Mouse (Mus musculus) G1E (cell line): ENCODE data around the gene Akap6.

Source experiments
- CTCF ChIP-seq: IDR thresholded peaks from 2 replicates; pipeline ENCODE4 v1.5.1; 2012; ENCODE audit warnings: low read depth, low read length, inconsistent platforms, mixed read lengths
- GATA1 ChIP-seq: IDR thresholded peaks from 2 replicates; pipeline ENCODE4 v1.6.1; 2012; ENCODE audit warnings: borderline replicate concordance, low read length, inconsistent platforms, mixed read lengths
- GATA2 ChIP-seq: IDR thresholded peaks from 2 replicates; pipeline ENCODE4 v1.6.1; 2012; ENCODE audit warnings: low read depth, low read length, inconsistent platforms, borderline replicate concordance
- TAL1 ChIP-seq: conservative IDR thresholded peaks from 2 replicates; pipeline ENCODE4 v1.6.1; 2012; ENCODE audit warnings: low read depth, low read length, inconsistent platforms, mixed read lengths

DNA sequence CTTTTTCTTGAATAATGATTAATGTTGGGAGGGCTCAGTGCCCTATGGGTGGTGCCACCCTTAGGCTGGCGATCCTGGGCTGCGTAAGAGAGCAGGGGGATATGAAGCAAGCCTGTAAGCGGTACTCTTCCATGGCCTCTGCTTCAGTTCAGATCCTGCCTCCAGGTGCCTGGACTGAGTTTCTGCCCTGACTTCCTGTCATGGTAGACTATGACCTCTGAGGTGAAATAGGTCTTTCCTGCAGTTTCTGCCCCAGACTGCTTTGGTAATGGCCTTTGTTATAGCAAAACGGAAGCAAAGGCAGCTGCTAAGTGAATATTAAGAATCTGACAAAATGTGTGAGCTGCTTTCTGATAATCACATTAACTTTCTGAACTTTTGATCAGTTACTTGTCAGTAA is 94.9 kb downstream of the Akap6 start:
- TF ChIP-seq CTCF = no peak
- no peak for TF ChIP-seq GATA1
- TF ChIP-seq TAL1 = no peak
- no peak for TF ChIP-seq GATA2
